Mouse (Mus musculus) layer of hippocampus, postnatal 36 days (tissue): ENCODE data around the gene Tmem108. TPM values are rescaled to one million over a fixed set of nuclear protein-coding genes. Genes with fewer than 3 reads are reported as not detected.
A peak's percentile ranks its signal among the peaks of the same experiment; 100 is the strongest.
"Not testable (repeated sequence)": the region's sequence is repeated elsewhere in the genome, so short reads cannot be mapped to it uniquely, and the experiment has no call there.

Source experiments
- DNase-seq, 2 experiments: peaks; one replicate each; pipeline ENCODE4 v3.0.0; 2022
- total RNA-seq, 2 experiments: library from RNA; stranded (reverse); gene quantifications; 2 replicates each; pipeline ENCODE4 v1.2.3; 2021

The Tmem108 gene
- total RNA-seq, 2 experiments from 2014 or later, result 36.7 to 44.1 TPM

- no peak for DNase-seq
Observed at GRCm38 (mm10) chr9:103679234-103679633, 82.4 kb downstream of the Tmem108 start.

GRCm38 (mm10) chr9:103678531-103679060, 83.0 kb downstream of the Tmem108 start:
- no peak for DNase-seq

GRCm38 (mm10) chr9:103677811-103678210, 83.8 kb downstream of the Tmem108 start:
- DNase-seq, result no peak

- no peak for DNase-seq
Observed at GRCm38 (mm10) chr9:103675721-103676480, 85.7 kb downstream of the Tmem108 start.

- DNase-seq, result no peak
Observed at GRCm38 (mm10) chr9:103672881-103673280, 88.8 kb downstream of the Tmem108 start.

GRCm38 (mm10) chr9:103670592-103671113, 91.0 kb downstream of the Tmem108 start:
- DNase-seq, result not testable (repeated sequence)

GRCm38 (mm10) chr9:103668830-103669229, 92.8 kb downstream of the Tmem108 start:
- no peak for DNase-seq

GRCm38 (mm10) chr9:103665817-103666216, 95.8 kb downstream of the Tmem108 start:
- DNase-seq, result no peak

- DNase-seq, result no peak
Observed at GRCm38 (mm10) chr9:103664151-103664550, 97.5 kb downstream of the Tmem108 start.

- DNase-seq, result no peak
Observed at GRCm38 (mm10) chr9:103661873-103662272, 99.8 kb downstream of the Tmem108 start.

- DNase-seq, result no peak
Observed at GRCm38 (mm10) chr9:103657981-103658380, 103.7 kb downstream of the Tmem108 start.

GRCm38 (mm10) chr9:103657183-103657975, 104.3 kb downstream of the Tmem108 start:
- no peak for DNase-seq

- DNase-seq, result no peak
Observed at GRCm38 (mm10) chr9:103653995-103654587, 107.5 kb downstream of the Tmem108 start.

GRCm38 (mm10) chr9:103652127-103652882, 109.3 kb downstream of the Tmem108 start:
- DNase-seq, result peak; percentile 30 to 33

GRCm38 (mm10) chr9:103646605-103647004, 115.0 kb downstream of the Tmem108 start:
- DNase-seq, result no peak

GRCm38 (mm10) chr9:103645724-103646123, 115.9 kb downstream of the Tmem108 start:
- DNase-seq, result no peak

- DNase-seq, result no peak
Observed at GRCm38 (mm10) chr9:103642300-103642699, 119.3 kb downstream of the Tmem108 start.

- DNase-seq, result no peak
Observed at GRCm38 (mm10) chr9:103641340-103641739, 120.3 kb downstream of the Tmem108 start.

GRCm38 (mm10) chr9:103639413-103639812, 122.2 kb downstream of the Tmem108 start:
- no peak for DNase-seq

GRCm38 (mm10) chr9:103637451-103637850, 124.2 kb downstream of the Tmem108 start:
- DNase-seq, result no peak

- no peak for DNase-seq
Observed at GRCm38 (mm10) chr9:103636847-103637246, 124.8 kb downstream of the Tmem108 start.
